10 mouse cellular contexts compared by ENCODE assay signal in genomic region chr6:149139471-149139870, GRCm38 (mm10). TPM values are rescaled to one million over a fixed set of nuclear protein-coding genes. Genes with fewer than 3 reads are reported as not detected.
DNase-seq lines count a peak whose midpoint lies in the region; ATAC-seq and TF ChIP-seq lines count a peak whose summit lies in the region.
"Had no signal": no experiment of that assay in that cellular context is flagged by ENCODE, and none has a peak within 500 bp of the region (broad histone marks: within the 10 kb centered on the region; RNA-seq: fewer than 3 reads in every experiment).

Gene Etfbkmt, plus strand, starts transcription at chr6:149139849.

- intact Hi-C loops in heart, postnatal 25 days (cut with DNase I) = no loop called here
- intact Hi-C loops in left cerebral cortex, adult 2 months (cut with DNase I) = no loop called here
- intact Hi-C loops in left cerebral cortex, postnatal 4 days (cut with DNase I) = loop anchor here (10.0 kb wide), 1 partner anchor 235 kb away; no protein-coding TSS in a partner anchor

- H3K9ac ChIP-seq in kidney, postnatal 0 days (ENCODE audit: low read depth, low read length) = no peak within 1 kb of the TSS

- no peak within 1 kb of the TSS for H3K27ac ChIP-seq in kidney, postnatal 0 days
- no peak within 1 kb of the TSS for H3K27ac ChIP-seq in brown adipose tissue, adult 24 weeks (replicated peaks; ENCODE audit: low read depth, low read length)
- no peak within 1 kb of the TSS for H3K27ac ChIP-seq in left cerebral cortex, adult 2 months

- no peaks in the 10 kb centered on the region for H3K27me3 ChIP-seq in kidney, postnatal 0 days (ENCODE audit: insufficient read depth, low read length)

- 0 out of 2 replicates have a peak, but pooled peaks cover 4% of the 10 kb centered on the region for H3K36me3 ChIP-seq in kidney, postnatal 0 days (ENCODE audit: insufficient read depth, low read length)

- no peaks in the 10 kb centered on the region for H3K9me3 ChIP-seq in kidney, postnatal 0 days (replicated peaks; ENCODE audit: low read length)

- no peak for ATAC-seq in kidney, postnatal 0 days (replicated peaks; ENCODE audit: low FRiP score, low read depth)
- no peak for ATAC-seq in megakaryocyte-erythroid progenitor cell, adult 5-6 weeks (replicated peaks; ENCODE audit: low FRiP score, low TSS enrichment, poor library complexity, severe bottlenecking)

- H3K4me2 ChIP-seq in kidney, postnatal 0 days (ENCODE audit: low read length) = no peak within 1 kb of the TSS

- 79% methylated on average over 1 of the region's 1 CpGs for WGBS in kidney, postnatal 0 days

- no peak for TF ChIP-seq CTCF in kidney, postnatal 0 days (IDR thresholded peaks at IDR 0.05; ENCODE audit: low read depth)
- no peak for TF ChIP-seq CTCF in left cerebral cortex, adult 2 months (IDR thresholded peaks at IDR 0.05)

- no peak within 1 kb of the TSS for H3K4me3 ChIP-seq in kidney, postnatal 0 days (replicated peaks; ENCODE audit: low read depth, low read length)
- H3K4me3 ChIP-seq in brown adipose tissue, adult 24 weeks (ENCODE audit: insufficient read depth, low read depth, low read length) = no peak within 1 kb of the TSS
- no peak within 1 kb of the TSS for H3K4me3 ChIP-seq in left cerebral cortex, adult 2 months

- peaks cover 7% of the 10 kb centered on the region; the same call in 1 of the 2 replicates for H3K4me1 ChIP-seq in kidney, postnatal 0 days (replicated peaks; ENCODE audit: insufficient read depth, low read length)
- 0 out of 2 replicates have a peak, but pooled peaks cover 5% of the 10 kb centered on the region for H3K4me1 ChIP-seq in brown adipose tissue, adult 24 weeks (ENCODE audit: control insufficient read depth, insufficient read depth, insufficient read length, low read length)

- no peak for DNase-seq in kidney, postnatal 0 days (ENCODE audit: low spot score)
- no peak for DNase-seq in kidney, postnatal 36 days
- no peak for DNase-seq in heart, postnatal 25 days (ENCODE audit: low spot score)
- DNase-seq in left cerebral cortex, adult 2 months (ENCODE audit: extremely low spot score in 1 of 2, low spot score in 2 of 2) = no peak
- DNase-seq in left cerebral cortex, postnatal 4 days = no peak
- DNase-seq in gastrocnemius, postnatal 4 days (ENCODE audit: low spot score in 2 of 2) = no peak
- DNase-seq: cerebellum, adult 9-11 months; kidney, postnatal 10 days had no signal

RNA-seq across cellular contexts. Expression of gene Etfbkmt, which starts in this region (rescaled TPM):
- 22.7 and 26.0 TPM in 2 replicates for polyA plus RNA-seq in kidney, postnatal 0 days (2015; fragmentation: Nextera tagmentation; extraction: Ambion mirVana)
- 30.2 and 57.1 TPM in 2 replicates for polyA plus RNA-seq in brown adipose tissue, adult 24 weeks (2012; ENCODE audit: insufficient read depth, insufficient read length, missing spikeins)
- total RNA-seq in heart, postnatal 25 days (2021) = 10 to 100 TPM; 27.4 to 28.0 TPM
- total RNA-seq in megakaryocyte-erythroid progenitor cell, adult 5-6 weeks (2014; fragmentation: Nextera tagmentation) = 15.1 and 18.6 TPM in 2 replicates
- total RNA-seq in megakaryocyte-erythroid progenitor cell, adult 5-6 weeks (2017) = 25.2 and 28.4 TPM in 2 replicates
- 1 to 10 TPM; 2.2 to 2.6 TPM for total RNA-seq in left cerebral cortex, adult 2 months (2021)
- total RNA-seq in left cerebral cortex, postnatal 4 days (2021) = 1 to 10 TPM; 3.7 to 4.3 TPM
- total RNA-seq in gastrocnemius, postnatal 4 days (2021) = 1 to 10 TPM; 8.0 to 9.0 TPM
